Mouse (Mus musculus) ES-Bruce4 (cell line): Measurements from ENCODE around the gene Nfasc.

ENCODE experiments used
- CTCF ChIP-seq: IDR thresholded peaks from one replicate; pipeline ENCODE4 v1.8.1; 2011; ENCODE audit warnings: low read depth, low read length
- EP300 ChIP-seq: IDR thresholded peaks from 2 replicates; pipeline ENCODE4 v1.6.1; 2011; ENCODE audit warnings: low read depth, low read length; ENCODE audit not compliant: insufficient read depth
- POLR2A ChIP-seq: IDR thresholded peaks from one replicate; pipeline ENCODE4 v1.8.1; 2011; ENCODE audit warnings: low read length; ENCODE audit not compliant: insufficient read depth

GRCm38 (mm10) chr1:132543789-132544188, 197.8 kb downstream of the Nfasc start:
- TF ChIP-seq POLR2A (no peak), CTCF (no peak), EP300 (no peak)
